Mouse (Mus musculus): ENCODE measurements around the gene Prrg2.
"Not testable (repeated sequence)": the region's sequence is repeated elsewhere in the genome, so short reads cannot be mapped to it uniquely, and the experiment has no call there.

Gene Prrg2

GRCm38 (mm10) chr7:45062239-45062835 lies at the start of gene Prrg2, which contains the start of gene Nosip:
Gene Prrg2 (minus strand): TSS chr7:45062677.
Gene Nosip (plus strand): TSS chr7:45062429.
- peak; percentile 96 for DNase-seq

- DNase-seq: no peak
Measured at GRCm38 (mm10) chr7:45111940-45112339, 49.5 kb upstream of the Prrg2 start.

GRCm38 (mm10) chr7:45110089-45110488 lies 47.6 kb upstream of the Prrg2 start:
- not testable (repeated sequence) for DNase-seq

- DNase-seq: no peak
Measured at GRCm38 (mm10) chr7:45107052-45107645, 44.7 kb upstream of the Prrg2 start.

- DNase-seq: no peak
Measured at GRCm38 (mm10) chr7:45106441-45106840, 44.0 kb upstream of the Prrg2 start.

GRCm38 (mm10) chr7:45105491-45105890 lies 43.0 kb upstream of the Prrg2 start:
- DNase-seq: no peak

GRCm38 (mm10) chr7:45104941-45105340 lies 42.5 kb upstream of the Prrg2 start:
- no peak for DNase-seq

GRCm38 (mm10) chr7:45103652-45104180 lies 41.2 kb upstream of the Prrg2 start, which contains the start of gene Fcgrt:
Gene Fcgrt (minus strand): TSS chr7:45103851.
- DNase-seq: peak; percentile 95

GRCm38 (mm10) chr7:45102940-45103585 lies 40.6 kb upstream of the Prrg2 start:
- peak; percentile 66 for DNase-seq

GRCm38 (mm10) chr7:45102441-45102840 lies 40.0 kb upstream of the Prrg2 start:
- no peak for DNase-seq

GRCm38 (mm10) chr7:45100046-45100445 lies 37.6 kb upstream of the Prrg2 start:
- DNase-seq: no peak

- DNase-seq: no peak
Measured at GRCm38 (mm10) chr7:45098541-45099240, 36.2 kb upstream of the Prrg2 start.

GRCm38 (mm10) chr7:45097479-45097878 lies 35.0 kb upstream of the Prrg2 start:
- DNase-seq: no peak

- not testable (repeated sequence) for DNase-seq
Measured at GRCm38 (mm10) chr7:45095965-45096364, 33.5 kb upstream of the Prrg2 start.

- no peak for DNase-seq
Measured at GRCm38 (mm10) chr7:45095367-45095766, 32.9 kb upstream of the Prrg2 start.

- peak; percentile 54 for DNase-seq
Measured at GRCm38 (mm10) chr7:45094121-45094520, 31.6 kb upstream of the Prrg2 start.

- DNase-seq: peak; percentile 56
Measured at GRCm38 (mm10) chr7:45093516-45093905, 31.0 kb upstream of the Prrg2 start.

GRCm38 (mm10) chr7:45092828-45093515 lies 30.5 kb upstream of the Prrg2 start:
- DNase-seq: peak; percentile 36

GRCm38 (mm10) chr7:45092048-45092447 lies 29.6 kb upstream of the Prrg2 start, which contains the start of gene Rcn3:
Gene Rcn3 (minus strand): TSS chr7:45092221.
- peak; percentile 95 for DNase-seq

- peak; percentile 74 for DNase-seq
Measured at GRCm38 (mm10) chr7:45091001-45091990, 28.8 kb upstream of the Prrg2 start.

Measured in kidney, postnatal 10 days (tissue).